Mouse (Mus musculus) hindbrain, embryonic 13.5 days (tissue): Measurements from ENCODE around the gene Dtx4. TPM values are rescaled to one million over a fixed set of nuclear protein-coding genes. Genes with fewer than 3 reads are reported as not detected.

Experiments used
- ATAC-seq: fragments of 200-750 bp; cut with Nextera tagmentation; 2 replicates; pipeline ENCODE4 v1.8.0; 2017; ENCODE audit warnings: moderate TSS enrichment; ENCODE audit not compliant: low FRiP score
- H3K27ac ChIP-seq: fragments of 300-500 bp; sonication (generic); 2 replicates; pipeline ENCODE4 v1.5.1; 2015; ENCODE audit warnings: inconsistent platforms, mild to moderate bottlenecking, moderate library complexity
- H3K27me3 ChIP-seq: fragments of 300-500 bp; sonication (generic); 2 replicates; pipeline ENCODE4 v1.6.1; 2015; ENCODE audit warnings: mild to moderate bottlenecking, inconsistent platforms
- H3K36me3 ChIP-seq: fragments of 300-500 bp; sonication (generic); 2 replicates; pipeline ENCODE4 v1.6.1; 2015; ENCODE audit warnings: mild to moderate bottlenecking, inconsistent platforms
- H3K4me1 ChIP-seq: fragments of 300-500 bp; sonication (generic); replicated peaks from 2 replicates; pipeline ENCODE4 v1.6.1; 2015; ENCODE audit warnings: inconsistent platforms
- H3K4me2 ChIP-seq: fragments of 300-500 bp; sonication (generic); 2 replicates; pipeline ENCODE4 v1.6.1; 2015; ENCODE audit warnings: inconsistent platforms, mild to moderate bottlenecking, moderate library complexity
- H3K4me3 ChIP-seq: fragments of 300-500 bp; sonication (generic); 2 replicates; pipeline ENCODE4 v1.5.1; 2015; ENCODE audit warnings: mild to moderate bottlenecking, inconsistent platforms
- H3K9ac ChIP-seq: fragments of 300-500 bp; sonication (generic); 2 replicates; pipeline ENCODE4 v1.6.1; 2015; ENCODE audit warnings: mild to moderate bottlenecking, inconsistent platforms
- H3K9me3 ChIP-seq: fragments of 300-500 bp; sonication (generic); 2 replicates; pipeline ENCODE4 v1.6.1; 2016; ENCODE audit warnings: inconsistent platforms
- WGBS: fragments of 180-500 bp; shearing (Covaris S2); methylation state at CpG from one replicate; pipeline ENCODE4 v1.1.7; 2015; 5-methylcytosine and 5-hydroxymethylcytosine counted together
- polyA plus RNA-seq: library from polyadenylated mRNA; unstranded; fragments of >200 nt; fragmentation: Nextera tagmentation; extraction: Ambion mirVana; gene quantifications from 2 replicates; pipeline ENCODE4 v1.2.1, GENCODE M21; 2015

Dtx4 gene
- polyA plus RNA-seq, 1 experiment from 2014 or later = 36.8 TPM

DNA sequence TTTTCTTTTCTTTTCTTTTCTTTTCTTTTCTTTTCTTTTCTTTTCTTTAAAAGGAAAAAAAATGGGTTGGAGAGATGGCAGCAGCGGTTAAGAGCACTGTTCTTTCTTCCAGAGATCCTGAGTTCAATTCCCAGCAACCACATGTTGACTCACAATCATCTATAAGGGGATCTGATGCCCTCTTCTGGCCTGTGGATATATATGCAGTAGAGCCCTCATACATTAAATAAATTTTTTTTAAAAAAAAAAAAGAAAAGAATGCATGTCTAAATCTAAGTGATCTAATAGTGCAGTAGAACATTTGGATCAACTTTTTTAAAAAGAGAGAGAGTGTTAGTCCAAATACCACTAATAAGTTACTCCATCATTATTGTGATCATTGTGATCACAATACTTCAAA is 79.6 kb downstream of the Dtx4 start:
- no peaks in the 10 kb centered on the region for H3K9me3 ChIP-seq
- WGBS = 84% methylated on average over 1 of the region's 1 CpGs
- no peak overlapping the region for H3K4me2 ChIP-seq
- no peak overlapping the region for H3K9ac ChIP-seq
- no peaks in the 10 kb centered on the region for H3K4me1 ChIP-seq
- H3K27me3 ChIP-seq = no peaks in the 10 kb centered on the region
- no peak overlapping the region for H3K27ac ChIP-seq
- H3K36me3 ChIP-seq = no peaks in the 10 kb centered on the region
- H3K4me3 ChIP-seq = no peak overlapping the region
- no peak for ATAC-seq

GRCm38 (mm10) chr19:12420555-12420954 is 80.7 kb downstream of the Dtx4 start:
- no peak overlapping the region for H3K9ac ChIP-seq
- ATAC-seq = no peak
- no peaks in the 10 kb centered on the region for H3K4me1 ChIP-seq
- no peaks in the 10 kb centered on the region for H3K9me3 ChIP-seq
- H3K27ac ChIP-seq = no peak overlapping the region
- no peak overlapping the region for H3K4me2 ChIP-seq
- no peak overlapping the region for H3K4me3 ChIP-seq
- no peaks in the 10 kb centered on the region for H3K36me3 ChIP-seq
- H3K27me3 ChIP-seq = no peaks in the 10 kb centered on the region
- 79% methylated on average over 6 of the region's 6 CpGs for WGBS

GRCm38 (mm10) chr19:12418312-12418711 is 82.9 kb downstream of the Dtx4 start:
- no peak for ATAC-seq
- Histone ChIP-seq H3K4me2 (no peak overlapping the region), H3K9ac (no peak overlapping the region), H3K27ac (no peak overlapping the region), H3K27me3 (no peaks in the 10 kb centered on the region), H3K9me3 (no peaks in the 10 kb centered on the region), H3K4me1 (no peaks in the 10 kb centered on the region), H3K4me3 (no peak overlapping the region), H3K36me3 (no peaks in the 10 kb centered on the region)
- WGBS = 88% methylated on average over 3 of the region's 3 CpGs

DNA sequence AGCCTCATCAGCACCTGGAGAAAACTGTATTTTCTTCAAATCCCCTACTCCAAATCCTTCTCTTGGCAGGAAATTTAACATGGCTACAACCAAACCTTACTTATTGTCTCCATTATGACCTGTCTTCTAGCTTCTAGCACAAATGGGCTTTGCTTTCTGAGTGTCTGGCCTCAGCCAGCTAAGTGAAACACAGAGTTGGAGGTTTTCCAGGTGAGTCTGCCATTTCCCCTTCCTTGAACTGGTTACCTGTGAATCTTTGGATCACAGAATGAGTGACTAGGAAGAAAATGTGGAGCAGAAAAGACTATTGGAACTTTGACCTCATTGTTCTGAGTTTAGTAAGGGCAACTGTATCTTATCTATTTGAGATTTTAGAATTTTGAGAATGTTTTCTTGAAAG is 83.9 kb downstream of the Dtx4 start, which contains the start of gene Olfr1441:
Olfr1441 (plus strand) TSS at position 73 of the 400 bp plus-strand sequence.
- Histone ChIP-seq H3K9ac (no peak within 1 kb of the TSS), H3K36me3 (no peaks in the 10 kb centered on the region), H3K4me1 (no peaks in the 10 kb centered on the region), H3K27me3 (no peaks in the 10 kb centered on the region), H3K4me2 (no peak within 1 kb of the TSS), H3K27ac (no peak within 1 kb of the TSS), H3K9me3 (no peaks in the 10 kb centered on the region), H3K4me3 (no peak within 1 kb of the TSS)
- ATAC-seq = no peak

Other genes with a start within 250 kb of the Dtx4 start
- not detected in 2 replicates for gene Olfr235, start 240.4 kb downstream of the Dtx4 start, polyA plus RNA-seq
- not detected in 2 replicates for gene Olfr1434, start 221.6 kb downstream of the Dtx4 start, polyA plus RNA-seq
- gene Olfr1436, start 202.3 kb downstream of the Dtx4 start, polyA plus RNA-seq = not detected in 2 replicates
- not detected in 2 replicates for gene Olfr1437, start 176.4 kb downstream of the Dtx4 start, polyA plus RNA-seq
- gene Olfr1438-ps1, start 165.5 kb downstream of the Dtx4 start, polyA plus RNA-seq = not detected in 2 replicates
- not detected in 2 replicates for gene Olfr1440, start 114.2 kb downstream of the Dtx4 start, polyA plus RNA-seq
- gene Olfr1441, start 84.0 kb downstream of the Dtx4 start, polyA plus RNA-seq = not detected in 2 replicates
- not detected in 2 replicates for gene Pfpl, start 73.5 kb downstream of the Dtx4 start, polyA plus RNA-seq
- 0.47 and 0.78 TPM in 2 replicates for gene Mpeg1, start 40.7 kb downstream of the Dtx4 start, polyA plus RNA-seq
- gene Fam111a, start 44.3 kb upstream of the Dtx4 start, polyA plus RNA-seq = 7.8 and 8.0 TPM in 2 replicates
- 0.19 TPM in 1 of 2 replicates, not detected in the other for gene Gm4952, start 98.5 kb upstream of the Dtx4 start, polyA plus RNA-seq
- gene Glyat, start 131.9 kb upstream of the Dtx4 start, polyA plus RNA-seq = 0.05 TPM in 1 of 2 replicates, not detected in the other
- not detected in 2 replicates for gene Olfr1442, start 169.0 kb upstream of the Dtx4 start, polyA plus RNA-seq
- gene Olfr1443, start 176.7 kb upstream of the Dtx4 start, polyA plus RNA-seq = not detected in 2 replicates
- gene Keg1, start 194.3 kb upstream of the Dtx4 start, polyA plus RNA-seq = not detected in 2 replicates